Mouse (Mus musculus) forebrain, embryonic 11.5 days (tissue): ENCODE measurements around the gene Aspm. TPM values are rescaled to one million over a fixed set of nuclear protein-coding genes. Genes with fewer than 3 reads are reported as not detected.
A peak's percentile ranks its signal among the peaks of the same experiment; 100 is the strongest.
"Not testable (repeated sequence)": the region's sequence is repeated elsewhere in the genome, so short reads cannot be mapped to it uniquely, and the experiment has no call there.

Experiments used
- ATAC-seq: fragments of 200-750 bp; cut with Nextera tagmentation; replicated peaks from 2 replicates; pipeline ENCODE4 v1.8.0; 2017; ENCODE audit warnings: moderate TSS enrichment; ENCODE audit not compliant: low FRiP score
- DNase-seq: peaks from one replicate; pipeline ENCODE4 v3.0.0-alpha.2; 2017; ENCODE audit warnings: low spot score
- H3K27ac ChIP-seq: fragments of 300-500 bp; sonication (generic); 2 replicates; pipeline ENCODE4 v1.5.1; 2014; ENCODE audit warnings: low read depth, low read length
- H3K27me3 ChIP-seq: fragments of 300-500 bp; sonication (generic); 2 replicates; pipeline ENCODE4 v1.6.1; 2014; ENCODE audit warnings: mild to moderate bottlenecking, low read length, mixed read lengths; ENCODE audit not compliant: control insufficient read depth, insufficient read depth
- H3K36me3 ChIP-seq: fragments of 300-500 bp; sonication (generic); 2 replicates; pipeline ENCODE4 v1.6.1; 2014; ENCODE audit warnings: mild to moderate bottlenecking, low read length, moderate library complexity, mixed read lengths; ENCODE audit not compliant: control insufficient read depth, insufficient read depth
- H3K4me1 ChIP-seq: fragments of 300-500 bp; sonication (generic); replicated peaks from 2 replicates; pipeline ENCODE4 v1.6.1; 2014; ENCODE audit warnings: low read length, mixed read lengths; ENCODE audit not compliant: control insufficient read depth, insufficient read depth
- H3K4me2 ChIP-seq: fragments of 300-500 bp; sonication (generic); 2 replicates; pipeline ENCODE4 v1.6.1; 2014; ENCODE audit warnings: low read depth, mild to moderate bottlenecking, low read length, moderate library complexity, mixed read lengths; ENCODE audit not compliant: severe bottlenecking
- H3K4me3 ChIP-seq: fragments of 300-500 bp; sonication (generic); 2 replicates; pipeline ENCODE4 v1.5.1; 2014; ENCODE audit warnings: low read depth, low read length
- H3K9ac ChIP-seq: fragments of 300-500 bp; sonication (generic); 2 replicates; pipeline ENCODE4 v1.6.1; 2014; ENCODE audit warnings: low read length
- H3K9me3 ChIP-seq: fragments of 300-500 bp; sonication (generic); 2 replicates; pipeline ENCODE4 v1.6.1; 2016; ENCODE audit warnings: low read length, mixed read lengths; ENCODE audit not compliant: control insufficient read depth
- WGBS: fragments of 180-500 bp; shearing (Covaris S2); extraction: QIAGEN DNeasy Blood & Tissue Kit; methylation state at CpG from one replicate; pipeline ENCODE4 v1.1.7; 2014; 5-methylcytosine and 5-hydroxymethylcytosine counted together
- polyA plus RNA-seq: library from polyadenylated mRNA; unstranded; fragments of >200 nt; fragmentation: Nextera tagmentation; extraction: Ambion mirVana; gene quantifications from 2 replicates; pipeline ENCODE4 v1.2.1, GENCODE M21; 2014

The Aspm gene
- 33.1 and 34.3 TPM in 2 replicates for polyA plus RNA-seq

DNA sequence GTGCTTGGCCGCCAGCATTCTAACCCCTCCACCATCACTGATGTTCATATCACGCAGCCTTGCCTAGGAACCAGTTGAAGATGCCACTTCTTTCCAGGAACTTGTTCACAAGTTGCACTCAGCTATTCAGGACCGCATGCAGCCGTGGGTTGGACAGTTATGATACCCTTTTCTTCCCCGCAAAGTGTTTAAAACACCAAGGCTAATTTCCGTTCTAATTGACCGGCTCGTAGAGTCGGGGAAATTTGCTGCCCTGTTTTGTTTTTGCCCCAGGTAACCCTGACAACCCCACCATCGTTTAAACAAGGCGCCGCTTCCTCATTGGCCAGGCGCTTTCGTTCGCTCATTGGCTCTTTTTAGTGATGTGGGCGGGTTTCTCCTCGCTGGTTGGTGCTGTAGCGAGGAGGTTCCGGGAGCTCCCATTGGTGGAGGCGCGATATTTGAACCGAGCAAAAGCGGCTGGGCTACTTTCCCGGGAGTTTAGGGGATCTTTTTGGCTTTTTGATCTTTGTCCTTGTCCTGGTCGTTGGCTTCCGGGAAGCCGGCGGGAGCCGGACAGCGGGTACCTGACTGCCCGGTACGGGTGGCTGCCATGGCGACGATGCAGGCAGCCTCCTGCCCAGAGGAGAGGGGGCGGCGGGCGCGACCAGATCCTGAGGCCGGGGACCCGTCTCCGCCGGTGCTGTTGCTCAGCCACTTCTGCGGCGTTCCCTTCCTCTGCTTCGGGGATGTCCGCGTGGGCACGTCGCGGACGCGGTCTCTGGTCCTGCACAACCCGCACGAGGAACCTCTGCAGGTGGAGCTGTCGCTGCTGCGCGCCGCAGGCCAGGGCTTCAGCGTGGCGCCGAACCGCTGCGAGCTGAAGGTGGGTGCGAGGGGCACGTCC is at the start of gene Aspm:
Gene Aspm, plus strand, starts transcription at position 433 of the 886 bp plus-strand sequence.
- Histone ChIP-seq H3K4me2 (peak within 1 kb of the TSS; percentile 68), H3K27me3 (no peaks in the 10 kb centered on the region), H3K27ac (peak within 1 kb of the TSS; percentile 57), H3K36me3 (peaks cover 6% of the 10 kb centered on the region; the same call in 1 of the 2 replicates), H3K4me3 (peak within 1 kb of the TSS; percentile 85), H3K4me1 (peaks cover 5% of the 10 kb centered on the region; the same call in 1 of the 2 replicates), H3K9me3 (no peaks in the 10 kb centered on the region), H3K9ac (peak within 1 kb of the TSS; percentile 74)
- peak; percentile 92 for DNase-seq
- peak; percentile 98 for ATAC-seq
- under 1% methylated on average over 65 of the region's 65 CpGs for WGBS

DNA sequence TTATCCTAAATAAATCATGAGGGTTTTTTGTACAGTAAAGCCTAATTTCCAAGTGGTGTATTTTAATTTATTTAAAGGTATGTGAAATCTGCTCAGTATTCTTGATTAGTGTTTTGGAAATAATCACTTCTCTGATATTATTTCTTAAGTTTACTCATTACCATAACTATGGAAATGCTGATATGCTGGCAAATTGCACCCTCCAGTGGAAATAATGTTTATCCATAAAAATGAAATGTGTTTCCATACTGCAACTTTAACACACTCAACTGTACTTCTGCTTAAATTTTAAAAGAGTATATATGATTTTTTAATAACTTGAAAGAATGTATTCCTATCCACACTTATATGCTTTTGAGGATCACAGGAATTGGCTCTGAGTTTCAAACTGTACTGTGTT is 48.8 kb upstream of the Aspm start:
- no peak for DNase-seq
- ATAC-seq = no peak

GRCm38 (mm10) chr1:139407701-139408100 is 46.9 kb upstream of the Aspm start:
- WGBS = 58% methylated on average over 5 of the region's 5 CpGs
- Histone ChIP-seq H3K27ac (no peak overlapping the region), H3K4me3 (no peak overlapping the region), H3K9ac (no peak overlapping the region), H3K36me3 (no peaks in the 10 kb centered on the region), H3K9me3 (no peaks in the 10 kb centered on the region), H3K27me3 (no peaks in the 10 kb centered on the region), H3K4me1 (no peaks in the 10 kb centered on the region), H3K4me2 (no peak overlapping the region)
- DNase-seq = no peak
- ATAC-seq = no peak

More for the DNA sequence above, 48.8 kb upstream of the Aspm start:
- no peaks in the 10 kb centered on the region for H3K36me3 ChIP-seq
- H3K9ac ChIP-seq = no peak overlapping the region
- H3K9me3 ChIP-seq = no peaks in the 10 kb centered on the region
- H3K4me2 ChIP-seq = no peak overlapping the region
- no peaks in the 10 kb centered on the region for H3K27me3 ChIP-seq
- no peaks in the 10 kb centered on the region for H3K4me1 ChIP-seq
- H3K27ac ChIP-seq = no peak overlapping the region
- no peak overlapping the region for H3K4me3 ChIP-seq

DNA sequence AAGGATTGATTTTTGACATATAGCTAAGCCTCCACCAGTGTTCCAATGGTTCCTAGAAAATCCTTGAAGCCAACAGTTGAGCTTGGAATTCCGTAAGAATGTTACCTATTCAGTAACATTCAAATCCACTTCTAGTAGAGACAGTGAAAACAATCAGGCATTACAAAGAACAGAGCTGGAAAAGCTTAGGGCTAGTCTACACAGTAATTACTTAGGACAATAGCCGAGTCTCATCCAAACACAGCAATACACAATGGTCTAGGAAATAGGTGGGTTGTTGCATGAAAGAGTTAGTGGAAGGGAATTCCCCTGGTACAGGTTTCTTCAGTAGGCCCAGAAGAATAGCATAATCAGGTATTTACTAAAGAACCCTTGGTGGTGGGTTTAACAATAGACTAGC is 42.2 kb upstream of the Aspm start:
- not testable (repeated sequence) for ATAC-seq, H3K9ac ChIP-seq

GRCm38 (mm10) chr1:139413465-139413864 is 41.1 kb upstream of the Aspm start:
- ATAC-seq = no peak
- Histone ChIP-seq H3K27me3 (no peaks in the 10 kb centered on the region), H3K9me3 (no peaks in the 10 kb centered on the region), H3K27ac (no peak overlapping the region), H3K9ac (no peak overlapping the region), H3K4me3 (no peak overlapping the region), H3K4me1 (no peaks in the 10 kb centered on the region), H3K4me2 (no peak overlapping the region), H3K36me3 (no peaks in the 10 kb centered on the region)
- no peak for DNase-seq
- 94% methylated on average over 3 of the region's 3 CpGs for WGBS

More for the DNA sequence above, 42.2 kb upstream of the Aspm start:
- not testable (repeated sequence) for H3K27me3 ChIP-seq, H3K4me2 ChIP-seq, H3K27ac ChIP-seq, H3K36me3 ChIP-seq, H3K4me3 ChIP-seq, DNase-seq, H3K9me3 ChIP-seq, H3K4me1 ChIP-seq
- 78% methylated on average over 2 of the region's 2 CpGs for WGBS

GRCm38 (mm10) chr1:139421521-139421874 is 33.1 kb upstream of the Aspm start:
- H3K9me3 ChIP-seq = no peaks in the 10 kb centered on the region
- H3K27me3 ChIP-seq = no peaks in the 10 kb centered on the region
- WGBS = 10% methylated on average over 8 of the region's 8 CpGs
- ATAC-seq (peak; percentile 32), DNase-seq (no peak)
- H3K4me2 ChIP-seq = peak overlapping the region; percentile 73
- H3K9ac ChIP-seq = peak overlapping the region; percentile 96
- peaks cover 13% of the 10 kb centered on the region for H3K4me1 ChIP-seq
- peak overlapping the region; percentile 80 for H3K4me3 ChIP-seq
- H3K27ac ChIP-seq = no peak overlapping the region
- no peaks in the 10 kb centered on the region for H3K36me3 ChIP-seq

GRCm38 (mm10) chr1:139421875-139422791 is 32.4 kb upstream of the Aspm start, which contains the start of gene Zbtb41:
Gene Zbtb41, plus strand, starts transcription at chr1:139422288.
- Histone ChIP-seq H3K4me2 (peak within 1 kb of the TSS; percentile 73), H3K27ac (peak within 1 kb of the TSS; percentile 78), H3K9ac (peak within 1 kb of the TSS; percentile 96), H3K36me3 (no peaks in the 10 kb centered on the region), H3K4me1 (peaks cover 16% of the 10 kb centered on the region), H3K4me3 (peak within 1 kb of the TSS; percentile 80), H3K27me3 (no peaks in the 10 kb centered on the region), H3K9me3 (no peaks in the 10 kb centered on the region)
- peak; percentile 96 for ATAC-seq
- DNase-seq = peak; percentile 93
- WGBS = under 1% methylated on average over 77 of the region's 88 CpGs

- H3K4me2 ChIP-seq = peak overlapping the region; percentile 73
- H3K4me3 ChIP-seq = peak overlapping the region; percentile 80
- peak overlapping the region; percentile 96 for H3K9ac ChIP-seq
- 38% methylated on average over 10 of the region's 10 CpGs for WGBS
- H3K36me3 ChIP-seq = no peaks in the 10 kb centered on the region
- peaks cover 16% of the 10 kb centered on the region for H3K4me1 ChIP-seq
- ATAC-seq (no peak), DNase-seq (no peak)
- H3K9me3 ChIP-seq = no peaks in the 10 kb centered on the region
- H3K27ac ChIP-seq = no peak overlapping the region; the same call in 1 of the 2 replicates
- no peaks in the 10 kb centered on the region for H3K27me3 ChIP-seq
These were observed 31.6 kb upstream of the Aspm start for GRCm38 (mm10) chr1:139422941-139423340.
